Mouse (Mus musculus) CH12F3 (cell line): ENCODE results near the gene Hdc.

Experiments used
- in situ Hi-C: fragments of 300-500 bp; cut with MboI; formaldehyde crosslinking; loops from 2 replicates; pipeline ENCODE4 v1.14.3; 2020; ENCODE audit warnings: low sequenced_read_pairs

The Hdc gene

GRCm38 (mm10) chr2:126555533-126555932 lies 63.6 kb downstream of the Hdc start:
- in situ Hi-C loops = no loop called here

GRCm38 (mm10) chr2:126553291-126553639 lies 65.8 kb downstream of the Hdc start:
- in situ Hi-C loops = no loop called here

- in situ Hi-C loops = no loop called here
Measured at GRCm38 (mm10) chr2:126552357-126553290, 66.5 kb downstream of the Hdc start, which contains the start of gene Slc27a2. Slc27a2 (plus strand) TSS chr2:126552407.

GRCm38 (mm10) chr2:126551896-126552295 lies 67.2 kb downstream of the Hdc start:
- in situ Hi-C loops = no loop called here

GRCm38 (mm10) chr2:126551244-126551890 lies 67.7 kb downstream of the Hdc start:
- in situ Hi-C loops = no loop called here

GRCm38 (mm10) chr2:126549681-126550080 lies 69.4 kb downstream of the Hdc start:
- in situ Hi-C loops = no loop called here

GRCm38 (mm10) chr2:126546392-126546791 lies 72.7 kb downstream of the Hdc start:
- in situ Hi-C loops = no loop called here

- in situ Hi-C loops = no loop called here
Measured at GRCm38 (mm10) chr2:126545297-126545696, 73.8 kb downstream of the Hdc start.
